7 mouse cellular contexts compared by ENCODE assay signal in the genomic region with DNA sequence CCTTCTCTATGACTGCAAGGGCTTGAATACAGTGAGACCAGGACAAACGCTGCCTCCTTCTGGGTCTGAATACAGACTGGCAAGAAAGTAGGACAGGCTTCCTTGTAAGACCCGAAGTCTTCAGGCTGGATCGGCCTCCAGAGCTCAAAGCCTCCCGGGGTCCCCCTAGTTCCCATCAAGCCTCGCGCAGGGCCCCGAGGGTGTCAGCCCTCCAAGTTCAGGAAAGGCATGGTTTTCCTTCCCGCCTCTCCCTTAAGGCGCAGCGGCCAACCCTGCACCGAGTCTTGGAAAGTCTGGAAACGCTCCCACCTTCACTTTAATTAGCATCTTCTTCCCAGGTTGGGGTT. TPM values are rescaled to one million over a fixed set of nuclear protein-coding genes. Genes with fewer than 3 reads are reported as not detected.
A peak's percentile ranks its signal among the peaks of the same experiment; 100 is the strongest.
DNase-seq lines count a peak whose midpoint lies in the region; ATAC-seq and TF ChIP-seq lines count a peak whose summit lies in the region.

No protein-coding gene starts in this region.

- WGBS in lung, embryonic 15.5 days: 1% methylated on average over 12 of the region's 12 CpGs
- WGBS in embryonic facial prominence, embryonic 14.5 days: 0% methylated on average over 9 of the region's 12 CpGs
- WGBS in intestine, embryonic 14.5 days: 0% methylated on average over 12 of the region's 12 CpGs

- DNase-seq in lung, postnatal 10 days: no peak
- DNase-seq in embryonic facial prominence, embryonic 14.5 days (ENCODE audit: low spot score): no peak
- no peak for DNase-seq in intestine, embryonic 14.5 days (ENCODE audit: low spot score)
- DNase-seq in adrenal gland, adult 8-10 months: no peak
- DNase-seq in kidney, postnatal 36 days: no peak

- H3K79me2 ChIP-seq in myocyte (ENCODE audit: control insufficient read depth, insufficient read depth): peaks cover 60% of the 10 kb centered on the region

- no peaks in the 10 kb centered on the region for H3K9me3 ChIP-seq in lung, embryonic 15.5 days
- H3K9me3 ChIP-seq in embryonic facial prominence, embryonic 14.5 days (ENCODE audit: control insufficient read depth, low read length): no peaks in the 10 kb centered on the region
- no peaks in the 10 kb centered on the region for H3K9me3 ChIP-seq in intestine, embryonic 14.5 days (ENCODE audit: control insufficient read depth, low read length)

- H3K36me3 ChIP-seq in lung, embryonic 15.5 days: peaks cover 25% of the 10 kb centered on the region
- peaks cover 34% of the 10 kb centered on the region for H3K36me3 ChIP-seq in embryonic facial prominence, embryonic 14.5 days (ENCODE audit: control insufficient read depth, insufficient read depth, low read length)
- H3K36me3 ChIP-seq in intestine, embryonic 14.5 days (ENCODE audit: control insufficient read depth, insufficient read depth, low read length): peaks cover 34% of the 10 kb centered on the region
- peaks cover 10% of the 10 kb centered on the region for H3K36me3 ChIP-seq in myocyte (ENCODE audit: control insufficient read depth, insufficient read depth)

- peak overlapping the region; percentile 89 for H3K9ac ChIP-seq in lung, embryonic 15.5 days
- H3K9ac ChIP-seq in embryonic facial prominence, embryonic 14.5 days (ENCODE audit: low read depth, low read length): peak overlapping the region; percentile 80
- H3K9ac ChIP-seq in intestine, embryonic 14.5 days (ENCODE audit: low read length): peak overlapping the region; percentile 80

- ATAC-seq in lung, embryonic 15.5 days (ENCODE audit: borderline replicate concordance, extremely low read depth, low FRiP score, low TSS enrichment): peak; percentile 71
- ATAC-seq in embryonic facial prominence, embryonic 14.5 days (ENCODE audit: low read depth): peak; percentile 65
- peak; percentile 9; the same call in 1 of the 2 replicates for ATAC-seq in intestine, embryonic 14.5 days (replicated peaks; ENCODE audit: low FRiP score, low TSS enrichment, low read depth)

- peak overlapping the region; percentile 81 for H3K4me2 ChIP-seq in lung, embryonic 15.5 days
- H3K4me2 ChIP-seq in embryonic facial prominence, embryonic 14.5 days (ENCODE audit: low read depth, low read length): peak overlapping the region; percentile 95
- H3K4me2 ChIP-seq in intestine, embryonic 14.5 days (ENCODE audit: low read length): peak overlapping the region; percentile 96
- H3K4me2 ChIP-seq in myocyte (ENCODE audit: low read depth): peak overlapping the region; percentile 80

- H3K27ac ChIP-seq in lung, embryonic 15.5 days: peak overlapping the region; percentile 83
- peak overlapping the region; percentile 86 for H3K27ac ChIP-seq in embryonic facial prominence, embryonic 14.5 days (replicated peaks; ENCODE audit: low read depth, low read length)
- peak overlapping the region; percentile 73 for H3K27ac ChIP-seq in intestine, embryonic 14.5 days (ENCODE audit: low read depth)

- no peak for TF ChIP-seq POLR2A in myocyte (IDR thresholded peaks at IDR 0.05; ENCODE audit: insufficient read length, low read depth)

- no peaks in the 10 kb centered on the region for H3K27me3 ChIP-seq in lung, embryonic 15.5 days
- H3K27me3 ChIP-seq in embryonic facial prominence, embryonic 14.5 days (replicated peaks; ENCODE audit: control insufficient read depth, insufficient read depth, low read length): no peaks in the 10 kb centered on the region
- H3K27me3 ChIP-seq in intestine, embryonic 14.5 days (replicated peaks; ENCODE audit: control insufficient read depth, insufficient read depth, low read length): no peaks in the 10 kb centered on the region
- no peaks in the 10 kb centered on the region for H3K27me3 ChIP-seq in myocyte (ENCODE audit: control insufficient read depth, insufficient read depth, insufficient read length)

- peak overlapping the region; percentile 87 for H3ac ChIP-seq in myocyte (ENCODE audit: control insufficient read depth, insufficient read length)

- peak overlapping the region; percentile 85 for H3K4me3 ChIP-seq in lung, embryonic 15.5 days
- H3K4me3 ChIP-seq in embryonic facial prominence, embryonic 14.5 days (ENCODE audit: low read depth, low read length): peak overlapping the region; percentile 64
- peak overlapping the region; percentile 96 for H3K4me3 ChIP-seq in intestine, embryonic 14.5 days (ENCODE audit: low read depth, low read length)
- H3K4me3 ChIP-seq in myocyte: peak overlapping the region; percentile 82

- H3K4me1 ChIP-seq in lung, embryonic 15.5 days: peaks cover 18% of the 10 kb centered on the region
- H3K4me1 ChIP-seq in embryonic facial prominence, embryonic 14.5 days (ENCODE audit: control insufficient read depth, insufficient read depth, low read length): peaks cover 14% of the 10 kb centered on the region
- peaks cover 17% of the 10 kb centered on the region; the same call in 1 of the 2 replicates for H3K4me1 ChIP-seq in intestine, embryonic 14.5 days (replicated peaks; ENCODE audit: control insufficient read depth, insufficient read depth, low read length)

TF ChIP-seq in myocyte, 11 proteins besides CTCF, POLR2A, EP300 and RAD21:
- TF ChIP-seq SRF (IDR thresholded peaks at IDR 0.05; ENCODE audit: control insufficient read depth, insufficient read length, low read depth) (no peak), TCF3 (IDR thresholded peaks at IDR 0.05; ENCODE audit: insufficient read length, low read depth) (no peak), TCF12 (IDR thresholded peaks at IDR 0.05; ENCODE audit: insufficient read depth, poor library complexity, severe bottlenecking) (no peak), CEBPB (IDR thresholded peaks at IDR 0.05; ENCODE audit: insufficient read depth, poor library complexity, severe bottlenecking) (no peak), MYOD1 (IDR thresholded peaks at IDR 0.05; ENCODE audit: control insufficient read depth in 1 of 3, insufficient read length in 2 of 3, low read depth in 2 of 3) (no peak), MYOG (IDR thresholded peaks at IDR 0.05; ENCODE audit: control insufficient read depth in 1 of 3, insufficient read depth in 1 of 3, insufficient read length in 2 of 3, low read depth in 2 of 3) (no peak)

RNA-seq across cellular contexts. Expression of gene Gmpr2, which starts 0.3 kb away (rescaled TPM):
- polyA plus RNA-seq in lung, embryonic 15.5 days (2015; fragmentation: Nextera tagmentation; extraction: Ambion mirVana): 60.2 and 68.1 TPM in 2 replicates
- polyA plus RNA-seq in embryonic facial prominence, embryonic 14.5 days (2014; fragmentation: Nextera tagmentation; extraction: Ambion mirVana): 49.6 and 54.8 TPM in 2 replicates
- 53.5 and 62.5 TPM in 2 replicates for polyA plus RNA-seq in intestine, embryonic 14.5 days (2014; fragmentation: Nextera tagmentation; extraction: Ambion mirVana)
- 11.9 TPM for polyA plus RNA-seq in myocyte (2012; fragmentation: generic; extraction: Trizol)
- 10 to 100 TPM; 26.3 to 36.5 (median 32.8) TPM for total RNA-seq in adrenal gland, adult 8-10 months (2022)

RNA-seq across cellular contexts. Expression of gene Nedd8, which starts 0.5 kb away (rescaled TPM):
- 509 and 542 TPM in 2 replicates for polyA plus RNA-seq in lung, embryonic 15.5 days (2015; fragmentation: Nextera tagmentation; extraction: Ambion mirVana)
- 524 and 534 TPM in 2 replicates for polyA plus RNA-seq in embryonic facial prominence, embryonic 14.5 days (2014; fragmentation: Nextera tagmentation; extraction: Ambion mirVana)
- 547 and 563 TPM in 2 replicates for polyA plus RNA-seq in intestine, embryonic 14.5 days (2014; fragmentation: Nextera tagmentation; extraction: Ambion mirVana)
- polyA plus RNA-seq in myocyte (2012; fragmentation: generic; extraction: Trizol): 361 TPM
- 100 to 1,000 TPM; 299 to 385 (median 359) TPM for total RNA-seq in adrenal gland, adult 8-10 months (2022)

RNA-seq across cellular contexts. Expression of gene Tinf2, which starts 10.2 kb away (rescaled TPM):
- polyA plus RNA-seq in lung, embryonic 15.5 days (2015; fragmentation: Nextera tagmentation; extraction: Ambion mirVana): 46.9 and 48.3 TPM in 2 replicates
- 32.2 and 36.2 TPM in 2 replicates for polyA plus RNA-seq in embryonic facial prominence, embryonic 14.5 days (2014; fragmentation: Nextera tagmentation; extraction: Ambion mirVana)
- polyA plus RNA-seq in intestine, embryonic 14.5 days (2014; fragmentation: Nextera tagmentation; extraction: Ambion mirVana): 46.4 and 49.1 TPM in 2 replicates
- polyA plus RNA-seq in myocyte (2012; fragmentation: generic; extraction: Trizol): 12.0 TPM
- total RNA-seq in adrenal gland, adult 8-10 months (2022): 10 to 100 TPM; 25.5 to 44.5 (median 34.2) TPM

RNA-seq across cellular contexts. Expression of gene Mdp1, which starts 11.2 kb away (rescaled TPM):
- polyA plus RNA-seq in lung, embryonic 15.5 days (2015; fragmentation: Nextera tagmentation; extraction: Ambion mirVana): 56.5 TPM in 2 replicates
- 42.6 and 48.3 TPM in 2 replicates for polyA plus RNA-seq in embryonic facial prominence, embryonic 14.5 days (2014; fragmentation: Nextera tagmentation; extraction: Ambion mirVana)
- 53.8 and 58.9 TPM in 2 replicates for polyA plus RNA-seq in intestine, embryonic 14.5 days (2014; fragmentation: Nextera tagmentation; extraction: Ambion mirVana)
- 21.3 TPM for polyA plus RNA-seq in myocyte (2012; fragmentation: generic; extraction: Trizol)
- 10 to 100 TPM; 59.0 to 65.8 (median 62.3) TPM for total RNA-seq in adrenal gland, adult 8-10 months (2022)

RNA-seq across cellular contexts. Expression of gene Tssk4, which starts 21.5 kb away (rescaled TPM):
- 0.88 and 1.1 TPM in 2 replicates for polyA plus RNA-seq in lung, embryonic 15.5 days (2015; fragmentation: Nextera tagmentation; extraction: Ambion mirVana)
- polyA plus RNA-seq in embryonic facial prominence, embryonic 14.5 days (2014; fragmentation: Nextera tagmentation; extraction: Ambion mirVana): 0.97 and 1.0 TPM in 2 replicates
- polyA plus RNA-seq in intestine, embryonic 14.5 days (2014; fragmentation: Nextera tagmentation; extraction: Ambion mirVana): 1.7 and 1.9 TPM in 2 replicates
- polyA plus RNA-seq in myocyte (2012; fragmentation: generic; extraction: Trizol): 0.18 TPM
- 1 to 10 TPM in 2 of 4 experiments, under 1 TPM in 2; 0.93 to 2.0 (median 1.5) TPM for total RNA-seq in adrenal gland, adult 8-10 months (2022)

Comparison
In these comparisons a context has a peak if more than half of its experiments do, and no peak if none do; other contexts are left out.
1. ATAC-seq: peak in every context shown above with its lines; median percentile 71 in lung, embryonic 15.5 days; 65 in embryonic facial prominence, embryonic 14.5 days; 9 in intestine, embryonic 14.5 days.